Mouse (Mus musculus): ENCODE measurements around the gene Ryr3. TPM values are rescaled to one million over a fixed set of nuclear protein-coding genes. Genes with fewer than 3 reads are reported as not detected.

The Ryr3 gene
- polyA plus RNA-seq, 1 experiment: not detected

- 90% methylated on average over 11 of the region's 11 CpGs for WGBS
- peaks cover 2% of the 10 kb centered on the region; the same call in 1 of the 2 replicates for H3K4me1 ChIP-seq (ENCODE audit: control insufficient read depth, insufficient read depth, low read length)
- no peak for TF ChIP-seq POLR2A (IDR thresholded peaks at IDR 0.05; ENCODE audit: insufficient read depth, low read depth, low read length)
- no peak for TF ChIP-seq CTCF (IDR thresholded peaks at IDR 0.05; ENCODE audit: insufficient read depth, low read depth, low read length)
Observed at GRCm38 (mm10) chr2:112630669-112631068, 586.2 kb downstream of the Ryr3 start.

GRCm38 (mm10) chr2:112625156-112625555, 591.7 kb downstream of the Ryr3 start:
- TF ChIP-seq CTCF (IDR thresholded peaks at IDR 0.05; ENCODE audit: insufficient read depth, low read depth, low read length): no peak
- TF ChIP-seq POLR2A (IDR thresholded peaks at IDR 0.05; ENCODE audit: insufficient read depth, low read depth, low read length): no peak
- Histone ChIP-seq H3K4me3 (ENCODE audit: insufficient read depth, low read depth, low read length) (no peak overlapping the region), H3K27ac (ENCODE audit: insufficient read depth, low read depth, low read length) (no peak overlapping the region), H3K4me1 (ENCODE audit: control insufficient read depth, insufficient read depth, low read length) (no peaks in the 10 kb centered on the region; the same call in 1 of the 2 replicates)
- 93% methylated on average over 3 of the region's 3 CpGs for WGBS

More at GRCm38 (mm10) chr2:112630669-112631068, 586.2 kb downstream of the Ryr3 start:
- Histone ChIP-seq H3K4me3 (ENCODE audit: insufficient read depth, low read depth, low read length) (no peak overlapping the region), H3K27ac (ENCODE audit: insufficient read depth, low read depth, low read length) (no peak overlapping the region)

- no peaks in the 10 kb centered on the region for H3K4me1 ChIP-seq (ENCODE audit: control insufficient read depth, insufficient read depth, low read length)
- WGBS: 35% methylated on average over 3 of the region's 3 CpGs
- no peak overlapping the region for H3K4me3 ChIP-seq (ENCODE audit: insufficient read depth, low read depth, low read length)
- H3K27ac ChIP-seq (ENCODE audit: insufficient read depth, low read depth, low read length): no peak overlapping the region
- TF ChIP-seq POLR2A (IDR thresholded peaks at IDR 0.05; ENCODE audit: insufficient read depth, low read depth, low read length) (no peak), CTCF (IDR thresholded peaks at IDR 0.05; ENCODE audit: insufficient read depth, low read depth, low read length) (no peak)
Observed at GRCm38 (mm10) chr2:112617206-112617605, 599.7 kb downstream of the Ryr3 start.

DNA sequence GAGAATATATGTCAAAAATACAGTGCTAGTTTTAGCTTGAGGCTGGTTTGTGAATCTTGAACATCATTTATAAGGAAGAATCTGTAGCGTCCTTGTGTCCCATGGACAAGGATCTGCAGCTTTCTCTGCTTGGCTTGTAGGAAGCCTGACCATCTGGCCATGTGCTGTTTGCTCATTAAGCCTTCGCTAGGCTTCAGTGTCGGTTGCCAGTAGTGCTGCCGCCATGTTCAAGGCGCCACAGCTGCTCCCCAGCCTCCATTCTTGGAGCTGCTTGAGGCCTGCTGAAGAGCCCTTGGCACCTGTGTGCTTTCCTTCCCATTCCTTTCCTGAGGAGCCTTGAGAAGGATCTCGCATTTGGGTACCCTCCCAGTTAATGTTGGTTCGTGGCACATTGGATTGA, 602.5 kb downstream of the Ryr3 start:
- Histone ChIP-seq H3K4me1 (ENCODE audit: control insufficient read depth, insufficient read depth, low read length) (no peaks in the 10 kb centered on the region), H3K4me3 (ENCODE audit: insufficient read depth, low read depth, low read length) (no peak overlapping the region), H3K27ac (ENCODE audit: insufficient read depth, low read depth, low read length) (no peak overlapping the region)
- TF ChIP-seq CTCF (IDR thresholded peaks at IDR 0.05; ENCODE audit: insufficient read depth, low read depth, low read length) (no peak), POLR2A (IDR thresholded peaks at IDR 0.05; ENCODE audit: insufficient read depth, low read depth, low read length) (no peak)
- WGBS: 88% methylated on average over 7 of the region's 7 CpGs

DNA sequence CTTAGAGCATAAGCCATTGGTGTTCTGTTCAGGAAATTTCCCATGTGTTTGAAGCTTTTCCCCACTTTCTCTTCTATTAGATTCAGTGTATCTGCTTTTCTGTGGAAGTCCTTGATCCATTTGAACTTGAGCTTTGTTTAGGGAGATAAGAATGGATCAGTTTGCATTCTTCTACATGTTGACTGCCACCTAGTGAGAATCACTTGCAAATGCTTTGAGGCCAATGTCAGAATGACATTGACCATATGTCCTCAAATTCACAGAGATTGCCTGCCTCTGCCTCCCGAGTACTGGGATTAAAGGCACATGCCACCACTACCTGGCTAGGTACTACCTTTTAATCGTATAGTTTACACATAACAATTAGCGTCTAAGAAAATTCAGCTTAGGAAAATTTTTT, 604.3 kb downstream of the Ryr3 start:
- H3K4me3 ChIP-seq (ENCODE audit: insufficient read depth, low read depth, low read length): no peak overlapping the region
- WGBS: 85% methylated on average over 3 of the region's 3 CpGs
- no peak overlapping the region for H3K27ac ChIP-seq (ENCODE audit: insufficient read depth, low read depth, low read length)
- TF ChIP-seq CTCF (IDR thresholded peaks at IDR 0.05; ENCODE audit: insufficient read depth, low read depth, low read length) (no peak), POLR2A (IDR thresholded peaks at IDR 0.05; ENCODE audit: insufficient read depth, low read depth, low read length) (no peak)
- H3K4me1 ChIP-seq (ENCODE audit: control insufficient read depth, insufficient read depth, low read length): no peaks in the 10 kb centered on the region

- 84% methylated on average over 3 of the region's 3 CpGs for WGBS
- peaks cover 3% of the 10 kb centered on the region for H3K4me1 ChIP-seq (ENCODE audit: control insufficient read depth, insufficient read depth, low read length)
- no peak overlapping the region for H3K27ac ChIP-seq (ENCODE audit: insufficient read depth, low read depth, low read length)
- no peak overlapping the region for H3K4me3 ChIP-seq (ENCODE audit: insufficient read depth, low read depth, low read length)
- TF ChIP-seq CTCF (IDR thresholded peaks at IDR 0.05; ENCODE audit: insufficient read depth, low read depth, low read length): no peak
- no peak for TF ChIP-seq POLR2A (IDR thresholded peaks at IDR 0.05; ENCODE audit: insufficient read depth, low read depth, low read length)
Observed at GRCm38 (mm10) chr2:112606536-112606935, 610.4 kb downstream of the Ryr3 start.

DNA sequence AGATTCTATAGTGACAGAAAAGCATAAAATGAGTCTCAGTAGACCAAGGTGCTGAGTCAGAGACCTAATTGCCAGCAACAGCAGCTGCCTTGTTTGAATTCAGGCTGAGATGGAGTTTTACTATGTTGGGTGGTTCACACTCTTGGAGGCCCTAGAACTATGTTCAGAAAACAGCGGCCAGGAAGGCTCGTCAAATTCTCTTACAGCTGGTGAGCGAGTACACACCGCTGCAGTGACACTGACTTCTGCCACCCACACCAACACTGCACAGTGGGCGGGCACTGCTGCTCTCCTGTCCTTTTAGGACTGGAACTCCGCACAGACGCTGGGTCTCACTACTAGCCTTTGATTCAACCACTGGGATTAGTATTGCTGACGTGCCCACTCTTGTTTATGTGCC, 614.4 kb downstream of the Ryr3 start:
- no peak for TF ChIP-seq CTCF (IDR thresholded peaks at IDR 0.05; ENCODE audit: insufficient read depth, low read depth, low read length)
- no peak for TF ChIP-seq POLR2A (IDR thresholded peaks at IDR 0.05; ENCODE audit: insufficient read depth, low read depth, low read length)
- 36% methylated on average over 8 of the region's 8 CpGs for WGBS
- no peak overlapping the region for H3K4me3 ChIP-seq (ENCODE audit: insufficient read depth, low read depth, low read length)
- peaks cover 3% of the 10 kb centered on the region for H3K4me1 ChIP-seq (ENCODE audit: control insufficient read depth, insufficient read depth, low read length)
- no peak overlapping the region for H3K27ac ChIP-seq (ENCODE audit: insufficient read depth, low read depth, low read length)

DNA sequence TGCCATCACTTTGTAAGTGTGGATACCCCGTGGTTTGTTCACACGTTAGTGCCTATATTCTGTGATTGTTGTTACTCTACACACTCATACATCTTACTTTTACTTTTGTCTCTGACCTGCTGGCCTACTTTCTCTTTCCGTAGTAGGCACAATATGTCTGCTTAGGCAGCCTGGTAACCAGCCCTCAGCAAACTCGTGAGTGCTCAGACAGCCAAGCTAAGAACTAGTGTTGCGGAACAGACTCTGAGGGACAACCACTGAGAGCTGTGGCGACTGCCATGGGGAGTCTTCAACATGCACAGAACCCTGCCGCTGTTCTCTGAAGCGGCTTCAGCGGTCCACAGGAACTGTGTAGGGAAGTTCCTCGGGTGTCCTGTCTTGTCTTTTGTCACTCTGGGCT, 616.7 kb downstream of the Ryr3 start:
- TF ChIP-seq POLR2A (IDR thresholded peaks at IDR 0.05; ENCODE audit: insufficient read depth, low read depth, low read length) (no peak), CTCF (IDR thresholded peaks at IDR 0.05; ENCODE audit: insufficient read depth, low read depth, low read length) (no peak)
- Histone ChIP-seq H3K4me3 (ENCODE audit: insufficient read depth, low read depth, low read length) (no peak overlapping the region), H3K27ac (ENCODE audit: insufficient read depth, low read depth, low read length) (no peak overlapping the region), H3K4me1 (ENCODE audit: control insufficient read depth, insufficient read depth, low read length) (peaks cover 3% of the 10 kb centered on the region)
- 75% methylated on average over 10 of the region's 10 CpGs for WGBS

- TF ChIP-seq CTCF (IDR thresholded peaks at IDR 0.05; ENCODE audit: insufficient read depth, low read depth, low read length) (no peak), POLR2A (IDR thresholded peaks at IDR 0.05; ENCODE audit: insufficient read depth, low read depth, low read length) (no peak)
- H3K4me1 ChIP-seq (ENCODE audit: control insufficient read depth, insufficient read depth, low read length): no peaks in the 10 kb centered on the region
- no peak overlapping the region for H3K27ac ChIP-seq (ENCODE audit: insufficient read depth, low read depth, low read length)
- 90% methylated on average over 1 of the region's 1 CpGs for WGBS
- no peak overlapping the region for H3K4me3 ChIP-seq (ENCODE audit: insufficient read depth, low read depth, low read length)
Observed at GRCm38 (mm10) chr2:112597064-112597463, 619.8 kb downstream of the Ryr3 start.

DNA sequence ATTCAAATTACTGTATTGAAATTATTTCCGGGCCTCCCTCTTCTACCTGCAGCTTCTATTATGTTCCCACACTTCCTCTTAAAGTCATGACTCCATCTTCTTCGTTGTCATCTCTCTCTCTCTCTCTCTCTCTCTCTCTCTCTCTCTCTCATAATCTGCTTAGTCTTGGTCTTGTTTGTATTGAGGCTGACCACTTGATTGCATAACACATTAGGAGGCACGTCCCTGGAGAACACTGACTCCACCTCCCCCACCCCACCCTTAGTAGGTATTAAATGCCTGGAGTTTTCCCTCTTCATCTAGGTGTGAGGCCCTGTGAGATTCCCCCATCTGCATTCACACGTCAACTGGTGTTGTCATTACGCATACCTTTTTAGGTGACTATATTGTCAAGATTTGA, 620.5 kb downstream of the Ryr3 start:
- TF ChIP-seq CTCF (IDR thresholded peaks at IDR 0.05; ENCODE audit: insufficient read depth, low read depth, low read length) (no peak), POLR2A (IDR thresholded peaks at IDR 0.05; ENCODE audit: insufficient read depth, low read depth, low read length) (no peak)

More for the DNA sequence above, 620.5 kb downstream of the Ryr3 start:
- peaks cover 3% of the 10 kb centered on the region; the same call in 1 of the 2 replicates for H3K4me1 ChIP-seq (ENCODE audit: control insufficient read depth, insufficient read depth, low read length)
- no peak overlapping the region for H3K4me3 ChIP-seq (ENCODE audit: insufficient read depth, low read depth, low read length)
- 82% methylated on average over 5 of the region's 5 CpGs for WGBS
- H3K27ac ChIP-seq (ENCODE audit: insufficient read depth, low read depth, low read length): no peak overlapping the region

All from olfactory bulb, adult 2 months (tissue).